Mouse (Mus musculus) right cerebral cortex, postnatal 14 days (tissue): ENCODE measurements around the gene Ipo11.

Experiments
- DNase-seq: peaks from one replicate; pipeline ENCODE4 v3.0.0; 2022

The Ipo11 gene

GRCm38 (mm10) chr13:106813087-106813486 is 123.7 kb downstream of the Ipo11 start:
- DNase-seq = no peak

- DNase-seq = no peak
Observed at GRCm38 (mm10) chr13:106810156-106810555, 126.6 kb downstream of the Ipo11 start.

GRCm38 (mm10) chr13:106808821-106809220 is 127.9 kb downstream of the Ipo11 start:
- DNase-seq = no peak

- DNase-seq = no peak
Observed at GRCm38 (mm10) chr13:106808315-106808714, 128.4 kb downstream of the Ipo11 start.

GRCm38 (mm10) chr13:106807303-106807702 is 129.5 kb downstream of the Ipo11 start:
- DNase-seq = no peak

GRCm38 (mm10) chr13:106805146-106805545 is 131.6 kb downstream of the Ipo11 start:
- no peak for DNase-seq

GRCm38 (mm10) chr13:106798026-106798425 is 138.7 kb downstream of the Ipo11 start:
- no peak for DNase-seq

GRCm38 (mm10) chr13:106788817-106789216 is 147.9 kb downstream of the Ipo11 start:
- DNase-seq = no peak

GRCm38 (mm10) chr13:106768807-106769206 is 168.0 kb downstream of the Ipo11 start:
- DNase-seq = no peak

GRCm38 (mm10) chr13:106762611-106763010 is 174.1 kb downstream of the Ipo11 start:
- DNase-seq = no peak

- no peak for DNase-seq
Observed at GRCm38 (mm10) chr13:106761661-106762060, 175.1 kb downstream of the Ipo11 start.

- DNase-seq = no peak
Observed at GRCm38 (mm10) chr13:106760232-106760875, 176.4 kb downstream of the Ipo11 start.

- DNase-seq = no peak
Observed at GRCm38 (mm10) chr13:106755892-106756291, 180.9 kb downstream of the Ipo11 start.

GRCm38 (mm10) chr13:106754216-106754615 is 182.5 kb downstream of the Ipo11 start:
- no peak for DNase-seq

- DNase-seq = no peak
Observed at GRCm38 (mm10) chr13:106751951-106752350, 184.8 kb downstream of the Ipo11 start.

GRCm38 (mm10) chr13:106746823-106747222 is 189.9 kb downstream of the Ipo11 start:
- no peak for DNase-seq

- DNase-seq = no peak
Observed at GRCm38 (mm10) chr13:106745201-106745600, 191.6 kb downstream of the Ipo11 start.
